Mouse (Mus musculus) T-helper 2 cell (primary cell): ENCODE results near the gene Itpk1.

Experiments used
- in situ Hi-C: fragments of 300-600 bp; cut with MboI, MseI; formaldehyde crosslinking; loops from one replicate; pipeline ENCODE4 v1.15.1; 2025; ENCODE audit warnings: high pct_unique_total_duplicates

Gene Itpk1

DNA sequence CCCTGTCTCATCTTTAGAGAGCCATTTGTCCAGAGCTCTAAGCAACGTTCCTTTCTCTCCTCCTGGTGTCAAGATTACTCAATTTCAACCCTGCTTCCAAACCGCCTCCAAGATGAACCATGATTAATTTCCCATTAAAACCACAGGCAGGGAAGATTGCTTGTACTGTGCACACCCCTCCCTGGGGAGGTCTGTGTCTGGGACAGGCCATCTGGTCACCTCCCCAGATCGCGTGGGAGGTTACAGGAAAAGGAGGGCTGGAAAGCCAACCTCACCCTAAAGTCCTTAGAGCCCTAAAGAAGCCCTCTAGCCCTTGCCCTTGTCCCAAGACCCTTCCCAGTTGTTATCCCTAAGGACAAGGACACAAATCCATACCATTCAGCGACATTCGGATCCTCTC, 104.4 kb downstream of the Itpk1 start:
- in situ Hi-C loops = no loop called here

DNA sequence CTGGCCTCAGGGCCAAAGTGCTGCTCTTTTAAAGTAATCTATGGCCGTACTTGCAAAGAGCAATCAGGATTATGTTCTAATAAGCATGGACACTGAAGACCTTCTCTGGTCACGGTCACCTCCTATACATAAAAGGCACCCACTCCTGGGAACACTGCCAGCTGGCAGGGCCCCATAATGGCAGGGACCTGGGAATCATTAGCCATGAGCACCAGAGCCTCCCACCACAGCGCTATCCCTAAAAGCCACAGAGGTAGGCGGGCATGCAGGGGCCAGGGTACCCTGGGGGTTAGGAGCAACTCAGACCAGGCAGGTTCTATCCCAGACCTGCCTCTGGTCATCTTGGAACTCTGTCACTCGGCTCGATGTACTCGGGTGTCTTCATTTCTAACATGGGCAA, 104.9 kb downstream of the Itpk1 start:
- in situ Hi-C loops = no loop called here

DNA sequence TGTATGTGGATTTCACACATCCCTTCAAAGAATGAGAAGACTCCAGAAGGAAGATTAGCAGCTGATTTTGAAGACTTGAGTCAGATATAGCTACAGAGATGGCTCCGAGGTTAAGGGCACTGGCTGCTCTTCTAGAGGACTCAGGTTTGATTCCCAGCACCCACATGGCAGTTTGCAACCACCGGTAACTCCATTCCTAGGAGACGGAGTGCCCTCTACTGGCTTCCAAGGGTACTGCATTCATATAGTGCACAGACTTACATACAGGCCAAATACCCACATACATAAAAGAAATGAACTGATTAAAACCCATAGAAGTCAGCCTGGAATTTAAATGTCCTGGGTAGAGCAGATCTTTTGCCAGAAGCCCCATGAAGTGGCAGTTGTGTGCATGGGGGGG, 106.2 kb downstream of the Itpk1 start:
- in situ Hi-C loops = no loop called here

DNA sequence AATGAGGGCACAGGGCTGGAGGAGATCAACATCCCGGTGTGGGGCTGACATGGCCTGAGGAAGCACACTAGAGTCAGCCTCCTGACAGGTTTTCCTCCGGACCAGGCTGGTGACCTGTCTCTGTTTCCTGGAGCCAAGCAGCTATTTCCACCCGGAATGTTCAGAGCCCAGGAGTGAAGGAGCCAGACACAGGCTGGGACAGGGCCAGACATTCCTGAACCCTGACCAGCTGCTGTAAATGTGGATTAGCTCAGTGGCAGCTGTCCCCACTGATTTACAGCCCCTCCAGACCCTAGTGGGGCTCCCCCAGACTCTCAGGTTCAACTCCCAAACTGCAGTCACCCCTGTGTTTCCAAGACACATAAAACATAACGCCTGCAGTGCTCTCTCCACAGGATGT, 107.3 kb downstream of the Itpk1 start:
- in situ Hi-C loops = no loop called here

DNA sequence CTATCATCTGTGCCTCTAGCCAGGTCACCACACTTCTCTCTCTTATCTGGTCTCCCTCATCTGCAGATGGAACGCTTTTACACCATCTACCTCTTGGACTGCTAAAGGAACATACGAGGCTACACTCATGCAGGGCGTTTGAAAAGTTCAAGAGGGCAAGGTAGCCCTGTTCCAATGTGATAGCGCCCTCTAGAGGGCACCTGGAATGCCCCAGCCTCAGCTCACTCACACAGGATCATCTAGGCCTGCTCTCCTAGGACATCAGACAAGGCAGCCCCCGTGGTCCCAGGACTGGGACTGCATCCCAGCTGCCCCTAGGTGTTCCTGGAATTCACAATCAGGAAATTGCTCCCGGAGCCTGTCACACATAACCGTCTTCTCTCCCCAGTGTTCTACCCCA, 108.3 kb downstream of the Itpk1 start:
- in situ Hi-C loops = no loop called here

DNA sequence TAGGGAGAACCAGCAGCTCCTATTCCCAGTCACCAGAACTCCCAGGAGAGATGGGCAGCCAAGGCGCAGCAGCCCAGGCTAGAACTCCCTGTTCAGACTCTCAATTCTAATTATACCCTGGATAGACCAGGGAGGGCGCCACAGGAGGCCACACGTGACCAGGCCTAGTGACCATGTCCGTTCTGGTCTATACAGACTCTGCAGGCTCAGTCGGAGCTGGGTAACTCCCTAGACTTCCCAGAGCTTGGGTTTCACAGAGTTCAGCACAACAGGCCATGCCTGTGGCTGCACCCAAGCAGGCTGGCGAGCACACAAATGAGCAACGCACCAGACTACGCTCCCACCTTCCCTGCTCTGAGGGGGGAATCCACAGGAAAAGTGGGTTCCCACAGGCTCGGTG, 110.1 kb downstream of the Itpk1 start:
- in situ Hi-C loops = no loop called here

DNA sequence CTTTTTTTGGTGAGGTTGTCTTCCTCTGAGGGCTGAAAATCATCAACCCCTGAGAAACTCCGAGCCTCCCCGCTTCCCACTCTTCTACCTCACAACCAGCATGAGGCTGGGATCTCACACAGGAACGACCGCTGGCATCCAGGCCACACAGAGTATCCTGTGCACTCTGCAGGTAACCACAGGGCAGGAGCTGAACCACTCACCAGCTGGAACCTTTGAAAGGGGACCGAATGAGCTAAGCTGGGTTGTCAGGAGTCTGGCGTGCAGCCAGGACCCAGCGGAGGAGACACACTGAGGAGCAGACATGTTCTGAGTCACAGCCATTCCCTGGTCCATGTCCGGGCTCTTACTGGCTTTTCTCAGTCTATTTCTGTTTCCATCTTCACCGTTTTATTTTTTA, 111.0 kb downstream of the Itpk1 start:
- in situ Hi-C loops = no loop called here

DNA sequence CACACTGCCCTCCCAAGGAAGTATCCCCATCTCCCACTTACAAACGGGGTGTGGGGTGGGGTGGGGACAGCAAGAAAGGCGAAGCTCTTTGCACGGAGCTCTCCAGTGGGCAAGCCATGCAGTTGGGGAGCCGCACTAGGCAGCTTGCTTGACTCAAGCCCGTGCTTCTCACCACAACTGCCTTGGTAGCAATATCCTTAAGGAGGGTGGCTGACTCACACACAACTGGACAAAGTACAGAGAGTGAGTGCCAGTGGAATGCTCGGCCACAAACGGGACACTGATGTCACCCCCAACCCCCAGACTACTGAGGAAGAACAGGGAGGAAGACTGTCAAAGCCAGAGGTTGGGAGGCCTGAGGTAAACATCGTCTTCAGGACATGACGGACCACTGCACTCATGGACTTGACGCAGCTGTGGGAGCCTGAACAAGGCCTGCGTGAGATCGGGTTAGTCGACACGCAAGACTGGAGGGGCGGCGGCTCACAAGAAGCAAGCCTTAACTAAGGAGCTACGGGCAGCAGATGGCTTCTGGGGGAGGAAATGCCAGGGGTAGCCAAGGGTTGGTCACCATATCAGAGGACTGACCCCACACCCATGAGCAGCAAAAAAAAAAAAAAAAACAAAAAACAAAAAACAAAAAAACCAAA, 113.9 kb downstream of the Itpk1 start:
- in situ Hi-C loops = no loop called here

DNA sequence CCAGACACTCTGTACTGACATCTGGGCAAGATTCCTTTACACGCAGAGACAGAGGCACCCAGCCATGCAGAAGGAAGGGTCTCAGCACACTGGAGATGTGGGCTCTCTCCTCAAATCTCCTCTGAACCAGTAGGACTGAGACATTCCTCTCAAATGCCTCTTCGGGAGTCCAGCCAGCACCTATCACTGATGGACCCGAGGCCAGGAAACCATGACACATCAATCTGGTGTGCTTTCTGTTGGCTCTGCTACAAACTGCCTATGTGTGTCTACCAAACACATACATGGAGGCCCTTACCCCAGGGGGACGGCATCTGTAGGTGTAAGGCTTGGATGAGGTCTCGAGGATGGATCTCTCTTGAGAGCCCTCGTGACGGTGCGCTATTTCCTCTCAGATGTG, 117.6 kb downstream of the Itpk1 start:
- in situ Hi-C loops = loop anchor here (5.0 kb wide), 1 partner anchor 140 kb away; no protein-coding TSS in a partner anchor

DNA sequence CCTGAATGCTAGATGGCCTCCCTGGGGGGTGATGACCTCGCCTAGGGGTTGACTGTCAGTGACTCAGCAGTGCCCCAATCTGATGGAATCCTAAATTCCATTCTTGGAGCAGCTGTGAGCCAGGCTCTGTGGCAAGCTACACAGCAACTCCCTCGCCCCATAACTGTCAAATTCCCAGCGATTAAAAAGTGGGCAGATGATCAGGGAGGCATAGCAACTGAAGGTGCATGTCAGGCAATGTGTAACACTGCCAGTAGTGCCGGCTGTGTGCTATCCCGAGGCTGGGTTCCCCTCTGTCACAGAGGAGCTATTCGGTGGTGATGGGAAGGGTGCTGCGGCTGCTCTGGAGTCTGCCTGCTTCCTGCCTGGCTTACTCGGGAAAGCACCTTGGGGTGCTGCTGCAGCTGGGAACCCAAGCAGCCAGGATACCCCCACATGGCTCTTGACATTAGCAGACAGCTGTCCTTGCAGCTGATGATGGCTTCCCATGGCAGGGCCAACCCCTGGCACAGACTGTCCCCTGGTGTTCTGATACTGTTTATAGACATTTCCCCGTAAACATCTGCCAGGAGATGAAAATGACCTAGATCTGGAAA, 118.3 kb downstream of the Itpk1 start:
- in situ Hi-C loops = loop anchor here (5.0 kb wide), 1 partner anchor 141 kb away; no protein-coding TSS in a partner anchor

DNA sequence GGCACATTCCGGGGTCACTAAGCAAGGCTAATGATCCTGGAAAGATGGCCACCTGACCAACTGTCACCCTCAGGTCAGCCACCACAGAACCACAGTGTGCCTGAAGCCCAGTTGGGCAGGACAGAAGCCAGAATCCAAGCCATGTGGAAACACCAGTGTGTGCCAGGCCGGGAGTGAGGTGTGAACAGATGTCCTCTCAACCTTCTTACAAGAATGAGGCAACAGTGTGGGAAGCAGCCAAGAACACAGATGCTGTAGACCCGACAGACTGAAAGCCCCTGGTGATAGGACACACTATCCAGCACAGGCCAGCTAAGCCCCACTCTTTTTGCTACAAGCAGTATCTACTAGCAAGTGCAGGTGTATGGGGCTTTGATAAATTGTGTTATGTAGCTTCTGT, 119.3 kb downstream of the Itpk1 start:
- in situ Hi-C loops = loop anchor here (5.0 kb wide), 1 partner anchor 142 kb away; no protein-coding TSS in a partner anchor

DNA sequence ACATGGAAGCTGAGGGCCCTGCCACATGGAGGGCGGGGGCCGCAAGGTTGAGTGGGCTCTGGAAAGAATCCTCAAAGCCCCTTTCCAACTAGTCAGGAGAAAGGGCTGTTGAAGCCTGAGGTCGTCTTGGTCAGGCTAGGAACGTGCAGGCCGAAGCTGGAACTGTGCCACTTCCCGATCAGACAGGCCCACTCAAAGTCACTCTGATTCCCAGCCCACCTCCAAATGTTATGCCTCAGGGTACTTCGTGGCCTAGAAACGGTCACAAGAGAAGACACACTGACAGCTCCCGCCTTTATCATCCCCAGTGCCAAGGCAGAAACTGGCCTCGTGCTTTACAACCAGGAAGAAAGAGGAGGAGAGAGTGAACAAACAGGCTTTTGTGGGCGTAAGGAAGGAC, 122.3 kb downstream of the Itpk1 start:
- in situ Hi-C loops = loop anchor here (5.0 kb wide), 1 partner anchor 125 kb away; no protein-coding TSS in a partner anchor

DNA sequence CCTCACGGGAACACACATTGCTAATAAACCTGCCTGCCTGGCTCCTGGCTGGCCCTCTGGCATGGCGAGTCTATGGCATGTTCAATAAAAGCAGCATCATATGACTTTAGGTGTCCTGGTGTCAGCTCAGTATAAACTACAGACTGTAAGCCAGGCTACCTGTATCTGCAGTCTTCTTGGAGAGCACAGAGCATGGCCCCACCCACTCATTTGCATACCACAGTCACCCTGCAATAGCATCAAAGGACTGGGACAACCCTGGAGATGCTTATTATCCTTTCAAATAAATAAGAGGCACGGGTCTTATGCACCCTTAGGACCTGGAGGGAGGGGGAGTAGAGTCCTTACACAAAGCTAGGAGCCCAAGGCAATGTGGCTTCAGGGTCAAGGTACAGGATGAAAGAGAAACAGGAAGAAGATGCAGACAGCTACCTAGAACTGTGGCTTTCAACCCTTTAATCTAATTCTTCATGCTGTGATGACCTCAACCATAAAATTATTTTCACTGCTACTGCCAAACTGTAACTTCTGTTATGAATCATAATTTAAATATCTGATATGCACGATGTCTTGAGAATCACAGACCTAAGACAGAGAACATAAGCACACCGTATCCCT, 123.0 kb downstream of the Itpk1 start:
- in situ Hi-C loops = loop anchor here (5.0 kb wide), 1 partner anchor 126 kb away; no protein-coding TSS in a partner anchor

DNA sequence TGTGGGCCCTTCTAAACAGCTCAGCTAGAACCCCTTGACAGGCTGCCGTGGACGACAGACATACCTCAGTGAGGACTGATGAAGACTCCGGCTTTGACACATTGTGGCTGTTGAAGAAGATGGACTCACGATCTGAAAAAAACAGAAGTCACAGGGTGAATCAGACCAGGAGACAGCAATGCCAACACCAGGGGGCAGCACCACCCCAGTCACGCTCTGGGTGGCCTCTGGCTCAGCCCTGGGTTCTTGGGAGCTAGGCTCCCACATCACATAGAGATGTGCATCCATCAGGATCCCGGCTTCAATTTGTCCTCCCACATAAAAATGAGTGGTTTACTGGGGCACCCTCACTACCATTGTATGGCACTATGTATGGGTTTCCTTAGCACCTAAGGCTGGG, 125.7 kb downstream of the Itpk1 start:
- in situ Hi-C loops = no loop called here

DNA sequence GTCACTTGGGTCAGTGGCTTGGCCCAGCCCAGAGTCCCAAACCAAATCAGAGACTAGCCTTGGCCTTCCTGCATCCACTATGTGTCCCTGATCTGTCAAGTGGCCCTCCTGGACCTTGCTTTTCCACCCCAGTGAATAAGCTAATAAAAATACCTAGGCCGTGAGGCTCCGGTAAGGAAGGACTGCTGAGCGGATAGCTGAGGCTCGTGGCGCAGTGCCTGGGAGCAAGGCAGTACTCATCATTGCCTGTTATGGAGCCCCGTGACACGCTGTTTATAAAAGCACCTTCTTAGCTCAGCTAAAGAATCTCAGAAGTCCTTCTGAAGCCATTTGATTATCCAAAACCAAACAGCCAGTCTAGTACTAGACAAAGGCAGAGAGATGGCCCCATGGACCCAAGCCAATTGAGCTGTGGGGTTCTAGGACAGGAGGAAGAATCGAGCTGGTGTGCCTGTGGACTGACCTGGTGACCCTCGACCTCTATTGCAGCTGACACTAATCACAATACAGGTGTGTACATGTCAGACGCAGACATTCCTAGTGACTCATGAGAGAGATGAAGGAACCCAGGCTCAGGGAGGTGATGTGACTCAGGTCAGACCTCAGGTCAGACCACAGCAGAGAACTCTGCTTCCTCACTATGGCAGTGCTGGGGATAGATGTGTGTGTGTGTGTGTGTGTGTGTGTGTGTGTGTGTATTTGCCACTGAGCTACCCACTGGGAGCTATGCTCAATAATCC, 127.9 kb downstream of the Itpk1 start:
- in situ Hi-C loops = no loop called here

DNA sequence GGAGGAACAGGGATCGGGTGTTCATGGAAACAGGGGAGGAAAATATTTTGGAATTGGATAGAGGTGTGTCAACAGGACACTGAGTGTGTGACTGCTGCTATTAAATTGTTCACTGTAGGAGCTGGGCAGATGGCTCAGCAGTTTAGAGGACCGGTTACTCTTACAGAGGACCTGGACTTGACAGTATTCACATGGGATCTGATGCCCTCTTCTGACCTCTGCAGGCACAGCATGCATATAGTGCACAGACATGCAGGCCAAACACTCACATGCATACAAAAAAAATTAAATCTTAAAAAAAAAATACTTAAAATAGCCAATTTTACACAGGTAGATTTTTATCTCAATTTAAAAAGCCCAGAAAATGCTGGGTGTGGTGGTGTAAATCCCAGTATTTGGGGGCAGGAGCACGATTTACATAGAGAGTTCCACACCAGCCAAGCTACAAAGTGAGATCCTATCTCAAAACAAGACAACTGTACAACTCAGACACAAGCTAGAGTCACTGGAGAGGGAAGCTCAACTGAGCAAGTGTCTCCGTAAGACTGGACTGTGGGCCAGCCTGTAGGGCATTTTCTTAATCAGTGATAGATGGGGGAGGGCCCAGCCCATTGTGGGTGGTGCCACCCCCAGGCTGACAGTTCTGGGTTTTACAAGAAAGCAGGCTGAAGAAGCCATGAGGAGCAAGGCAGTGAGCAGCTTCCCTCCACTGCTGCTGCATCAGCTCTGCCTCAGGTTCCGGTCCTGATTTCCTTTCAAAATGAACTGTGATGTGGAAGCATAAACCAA, 129.0 kb downstream of the Itpk1 start:
- in situ Hi-C loops = no loop called here

DNA sequence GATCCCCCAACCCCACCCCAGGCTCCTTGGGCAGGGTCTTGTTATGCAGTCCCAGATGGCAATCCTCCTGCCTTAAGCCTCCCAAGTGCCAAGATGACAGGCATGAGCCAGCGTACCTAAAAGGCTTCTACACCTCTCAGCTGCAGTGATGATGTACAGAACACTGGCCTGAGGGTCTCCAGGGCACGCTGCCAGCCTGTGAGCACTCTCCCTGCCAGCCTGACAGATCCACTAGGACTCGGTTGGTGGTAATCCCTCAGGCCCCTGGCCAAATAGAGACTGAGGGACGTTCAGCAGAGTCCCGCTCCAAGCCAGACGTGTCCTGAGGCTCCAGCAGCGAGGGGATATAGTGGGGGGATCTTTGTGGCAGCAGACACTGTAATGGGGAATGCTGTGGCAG, 131.7 kb downstream of the Itpk1 start:
- in situ Hi-C loops = no loop called here

DNA sequence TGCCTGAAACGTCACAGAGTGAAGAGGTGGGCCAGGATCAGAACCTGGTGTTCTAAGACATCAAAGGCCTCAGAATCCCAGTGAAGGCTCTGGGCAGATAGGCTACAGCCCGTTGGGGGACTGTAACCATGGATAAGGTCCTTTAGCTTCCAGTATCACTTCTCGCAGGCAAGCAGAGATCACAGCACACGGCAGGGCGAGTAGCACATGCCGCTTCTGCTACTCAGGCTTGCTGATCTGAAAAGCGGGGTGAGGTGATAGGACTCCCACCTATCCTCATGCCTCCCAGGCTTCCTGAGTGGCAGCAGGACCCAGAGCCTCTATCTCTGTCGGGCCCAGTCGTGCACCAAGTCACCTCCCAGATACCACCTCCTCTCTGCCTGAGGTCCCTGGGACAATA, 133.1 kb downstream of the Itpk1 start:
- in situ Hi-C loops = no loop called here

DNA sequence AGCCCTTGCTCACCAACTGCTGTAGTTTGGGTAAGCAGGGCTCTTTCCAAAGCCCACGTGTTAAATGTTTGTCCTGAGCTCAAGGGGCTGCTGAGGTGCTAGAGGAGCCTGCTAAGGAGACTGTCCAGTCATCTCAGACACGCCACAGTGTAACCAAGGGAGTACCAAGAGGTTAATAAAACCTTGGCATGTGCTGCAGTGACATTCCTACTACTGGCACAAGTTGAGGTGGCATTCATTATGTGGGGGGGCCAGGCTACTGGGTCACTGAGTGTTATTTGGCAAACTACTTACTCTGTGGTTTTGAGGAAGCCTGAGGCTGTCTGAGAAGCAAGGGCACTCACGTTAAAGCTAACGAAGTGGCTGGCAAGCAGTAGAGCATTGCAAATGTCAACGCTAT, 134.0 kb downstream of the Itpk1 start:
- in situ Hi-C loops = no loop called here

DNA sequence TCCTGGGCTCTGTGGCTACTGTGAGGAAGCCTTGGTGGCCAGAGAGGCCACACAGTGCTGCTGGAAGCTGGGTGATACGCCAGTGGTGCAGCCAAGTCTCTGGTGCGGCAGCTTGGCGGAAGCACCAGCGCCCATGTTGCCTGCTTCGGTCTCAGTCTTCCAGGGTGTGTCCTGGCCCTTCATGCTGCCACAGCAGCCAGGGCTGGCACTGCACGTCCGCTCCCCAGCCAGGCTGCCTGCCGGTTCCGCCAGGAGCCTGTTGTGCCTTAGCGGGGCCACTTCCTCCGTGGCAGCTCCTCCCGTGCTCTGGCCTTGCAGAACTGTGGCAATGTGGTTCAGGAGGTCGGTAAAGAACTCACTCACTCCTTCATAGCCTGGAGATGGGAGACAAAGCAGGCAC, 134.6 kb downstream of the Itpk1 start:
- in situ Hi-C loops = no loop called here

DNA sequence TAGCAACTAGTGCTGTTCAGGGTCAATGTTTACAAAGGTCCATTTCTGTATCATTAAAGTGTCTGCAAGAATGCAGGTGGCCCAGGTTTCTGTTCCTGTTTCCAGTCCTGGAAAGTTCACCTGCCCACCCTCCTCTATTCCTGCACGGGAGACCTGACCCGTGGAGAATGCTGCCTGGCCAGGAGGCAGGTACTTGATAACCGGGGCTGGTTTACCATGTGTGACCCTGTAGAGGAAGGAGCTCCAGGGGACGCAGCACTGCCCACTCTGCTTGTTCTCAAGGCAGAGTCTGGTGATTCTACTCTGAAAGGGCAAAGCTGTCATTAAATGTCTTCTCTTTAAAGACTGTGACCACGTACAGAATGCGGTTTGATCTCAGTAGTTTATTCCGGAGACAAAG, 136.5 kb downstream of the Itpk1 start:
- in situ Hi-C loops = no loop called here

DNA sequence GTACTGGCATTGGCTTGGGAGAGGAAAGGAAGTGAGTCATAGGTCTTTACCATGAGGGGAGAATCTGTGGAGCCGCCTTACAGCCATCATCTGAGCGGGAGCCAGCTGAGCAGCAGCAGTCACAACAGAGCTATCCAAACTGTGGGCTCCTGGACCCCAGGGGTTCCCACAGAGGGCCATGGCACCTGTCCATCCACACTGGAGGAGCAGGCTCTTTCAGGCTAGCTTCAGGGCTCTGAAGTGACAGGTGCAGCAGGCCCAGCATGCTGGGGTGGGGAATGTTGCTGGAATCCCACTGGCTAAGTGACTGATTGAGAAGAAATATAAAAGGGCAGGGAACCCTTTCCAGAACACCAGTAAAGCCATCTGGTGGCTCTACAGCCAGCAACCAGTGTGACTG, 137.8 kb downstream of the Itpk1 start:
- in situ Hi-C loops = no loop called here
